Mouse (Mus musculus): Measurements from ENCODE around the gene Tifab.

DNA sequence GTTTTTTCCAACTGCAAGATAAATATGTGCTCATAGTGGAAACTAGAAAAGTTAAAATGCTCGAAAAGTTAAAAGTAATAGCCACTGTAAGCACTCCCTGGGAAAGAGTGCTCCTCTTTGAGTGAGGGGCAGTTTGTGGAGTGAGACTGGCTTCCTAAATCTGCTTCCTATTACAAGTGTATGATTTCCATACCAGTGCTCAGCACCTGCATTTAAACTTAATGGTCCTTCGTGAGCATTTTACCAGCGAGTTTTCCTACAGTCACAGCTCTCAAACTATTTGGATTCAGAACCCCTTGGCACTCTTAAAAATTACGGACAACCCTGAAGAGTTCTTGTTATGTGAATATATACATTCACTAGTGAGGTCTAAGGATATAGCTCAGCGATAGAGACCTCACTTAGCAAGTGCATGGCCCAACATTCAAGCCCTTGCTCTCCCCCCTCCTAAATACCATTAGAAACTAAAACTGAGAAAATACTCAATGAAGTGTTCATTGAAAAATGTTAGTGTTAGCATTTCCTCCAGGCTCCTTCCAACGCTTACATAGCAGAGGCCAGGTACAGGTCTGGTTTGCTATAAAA is 39.4 kb downstream of the Tifab start:
- TF ChIP-seq CTCF (IDR thresholded peaks at IDR 0.05; ENCODE audit: insufficient read depth, low read length) (no peak), POLR2A (IDR thresholded peaks at IDR 0.05; ENCODE audit: borderline replicate concordance, extremely low read depth, low read depth, low read length) (no peak)

All from lung, adult 2 months (tissue).